7 mouse cellular contexts compared by ENCODE assay signal in genomic region chr13:102698335-102698734, GRCm38 (mm10). TPM values are rescaled to one million over a fixed set of nuclear protein-coding genes. Genes with fewer than 3 reads are reported as not detected.
DNase-seq lines count a peak whose midpoint lies in the region; ATAC-seq and TF ChIP-seq lines count a peak whose summit lies in the region.

No protein-coding gene starts in this region.

- no peaks in the 10 kb centered on the region for H3K36me3 ChIP-seq in liver, postnatal 0 days (replicated peaks; ENCODE audit: insufficient read depth, low read length)
- H3K36me3 ChIP-seq in forebrain, embryonic 10.5 days (replicated peaks) = no peaks in the 10 kb centered on the region
- no peaks in the 10 kb centered on the region for H3K36me3 ChIP-seq in intestine, embryonic 14.5 days (ENCODE audit: control insufficient read depth, insufficient read depth, low read length)

- TF ChIP-seq CTCF in liver, postnatal 0 days (IDR thresholded peaks at IDR 0.05; ENCODE audit: low read depth) = no peak
- TF ChIP-seq CTCF in olfactory bulb, adult 2 months (IDR thresholded peaks at IDR 0.05; ENCODE audit: insufficient read depth, low read depth, low read length) = no peak

- 52% methylated on average over 10 of the region's 10 CpGs for WGBS in liver, postnatal 0 days (ENCODE audit: insufficient replicate concordance)
- WGBS in forebrain, embryonic 10.5 days = 39% methylated on average over 10 of the region's 10 CpGs
- WGBS in intestine, embryonic 14.5 days = 41% methylated on average over 10 of the region's 10 CpGs
- 3% methylated on average over 10 of the region's 10 CpGs for WGBS in olfactory bulb, adult 2 months

- no peak for TF ChIP-seq EP300 in liver, postnatal 0 days (IDR thresholded peaks at IDR 0.05; ENCODE audit: low read depth)

- no peak for TF ChIP-seq POLR2A in olfactory bulb, adult 2 months (IDR thresholded peaks at IDR 0.05; ENCODE audit: insufficient read depth, low read depth, low read length)

- H3K9ac ChIP-seq in liver, postnatal 0 days (replicated peaks) = no peak overlapping the region
- 0 out of 2 replicates have a peak overlapping the region, but pooled peaks have one; percentile 23 for H3K9ac ChIP-seq in intestine, embryonic 14.5 days (ENCODE audit: low read length)

- H3K9me3 ChIP-seq in liver, postnatal 0 days (ENCODE audit: low read length) = no peaks in the 10 kb centered on the region
- H3K9me3 ChIP-seq in forebrain, embryonic 10.5 days = no peaks in the 10 kb centered on the region
- H3K9me3 ChIP-seq in intestine, embryonic 14.5 days (ENCODE audit: control insufficient read depth, low read length) = no peaks in the 10 kb centered on the region

- no peak for ATAC-seq in liver, postnatal 0 days
- no peak for ATAC-seq in intestine, embryonic 14.5 days (replicated peaks; ENCODE audit: low FRiP score, low TSS enrichment, low read depth)

- no peak overlapping the region for H3K27ac ChIP-seq in liver, postnatal 0 days (ENCODE audit: low read depth)
- H3K27ac ChIP-seq in forebrain, embryonic 10.5 days = peak overlapping the region; percentile 78
- peak overlapping the region; percentile 65; the same call in 1 of the 2 replicates for H3K27ac ChIP-seq in intestine, embryonic 14.5 days (ENCODE audit: low read depth)
- peak overlapping the region; percentile 54 for H3K27ac ChIP-seq in olfactory bulb, adult 2 months (ENCODE audit: insufficient read depth, low read depth, low read length)

- 0 out of 2 replicates have a peak overlapping the region, but pooled peaks have one; percentile 13 for H3K4me2 ChIP-seq in liver, postnatal 0 days (ENCODE audit: low read depth, low read length)
- peak overlapping the region; percentile 40 for H3K4me2 ChIP-seq in intestine, embryonic 14.5 days (ENCODE audit: low read length)

- no peak for DNase-seq in liver, postnatal 0 days
- DNase-seq in liver = no peak
- DNase-seq in forebrain, embryonic 10.5 days (ENCODE audit: extremely low spot score, low spot score) = no peak
- no peak for DNase-seq in intestine, embryonic 14.5 days (ENCODE audit: low spot score)
- DNase-seq in gastrocnemius, adult 18-20 months (ENCODE audit: low spot score) = no peak
- no peak for DNase-seq in cerebellum, adult 11-12 months

- H3K27me3 ChIP-seq in liver, postnatal 0 days (ENCODE audit: insufficient read depth, low read length) = no peaks in the 10 kb centered on the region
- H3K27me3 ChIP-seq in forebrain, embryonic 10.5 days (ENCODE audit: poor library complexity, severe bottlenecking) = peaks cover 7% of the 10 kb centered on the region
- no peaks in the 10 kb centered on the region for H3K27me3 ChIP-seq in intestine, embryonic 14.5 days (replicated peaks; ENCODE audit: control insufficient read depth, insufficient read depth, low read length)

- peaks cover 14% of the 10 kb centered on the region for H3K4me1 ChIP-seq in liver, postnatal 0 days (ENCODE audit: insufficient read depth)
- H3K4me1 ChIP-seq in forebrain, embryonic 10.5 days = peaks cover 24% of the 10 kb centered on the region
- H3K4me1 ChIP-seq in intestine, embryonic 14.5 days (replicated peaks; ENCODE audit: control insufficient read depth, insufficient read depth, low read length) = peaks cover 9% of the 10 kb centered on the region; the same call in 1 of the 2 replicates
- peaks cover 9% of the 10 kb centered on the region for H3K4me1 ChIP-seq in olfactory bulb, adult 2 months (ENCODE audit: control insufficient read depth, insufficient read depth, low read length)

- no peak overlapping the region for H3K4me3 ChIP-seq in liver, postnatal 0 days (ENCODE audit: low read depth, low read length)
- peak overlapping the region; percentile 29 for H3K4me3 ChIP-seq in forebrain, embryonic 10.5 days
- H3K4me3 ChIP-seq in intestine, embryonic 14.5 days (ENCODE audit: low read depth, low read length) = no peak overlapping the region
- peak overlapping the region; percentile 33 for H3K4me3 ChIP-seq in olfactory bulb, adult 2 months (ENCODE audit: insufficient read depth, low read depth, low read length)

RNA-seq across cellular contexts. Expression of gene Cd180, which starts 5.0 kb away (rescaled TPM):
- polyA plus RNA-seq in liver, postnatal 0 days (2015; fragmentation: Nextera tagmentation; extraction: Ambion mirVana) = 1.1 and 1.6 TPM in 2 replicates
- 0.06 and 0.07 TPM in 2 replicates for polyA plus RNA-seq in forebrain, embryonic 10.5 days (2016; fragmentation: Nextera tagmentation; extraction: Ambion mirVana)
- 0.51 and 0.55 TPM in 2 replicates for polyA plus RNA-seq in intestine, embryonic 14.5 days (2014; fragmentation: Nextera tagmentation; extraction: Ambion mirVana)
- polyA plus RNA-seq in olfactory bulb, adult 2 months (2012; ENCODE audit: insufficient read depth, insufficient read length, low replicate concordance, missing spikeins) = not detected in 2 replicates
- total RNA-seq in gastrocnemius, adult 18-20 months (2021) = under 1 TPM in 1 of 2 experiments, not detected in 1; 0.12 TPM

Comparison
In these comparisons a context has a peak if more than half of its experiments do, and no peak if none do; other contexts are left out.
1. H3K4me3 ChIP-seq: peak in forebrain, embryonic 10.5 days (single experiment) and olfactory bulb, adult 2 months (single experiment); none in liver, postnatal 0 days (single experiment) and intestine, embryonic 14.5 days (single experiment).